In the genomic region with DNA sequence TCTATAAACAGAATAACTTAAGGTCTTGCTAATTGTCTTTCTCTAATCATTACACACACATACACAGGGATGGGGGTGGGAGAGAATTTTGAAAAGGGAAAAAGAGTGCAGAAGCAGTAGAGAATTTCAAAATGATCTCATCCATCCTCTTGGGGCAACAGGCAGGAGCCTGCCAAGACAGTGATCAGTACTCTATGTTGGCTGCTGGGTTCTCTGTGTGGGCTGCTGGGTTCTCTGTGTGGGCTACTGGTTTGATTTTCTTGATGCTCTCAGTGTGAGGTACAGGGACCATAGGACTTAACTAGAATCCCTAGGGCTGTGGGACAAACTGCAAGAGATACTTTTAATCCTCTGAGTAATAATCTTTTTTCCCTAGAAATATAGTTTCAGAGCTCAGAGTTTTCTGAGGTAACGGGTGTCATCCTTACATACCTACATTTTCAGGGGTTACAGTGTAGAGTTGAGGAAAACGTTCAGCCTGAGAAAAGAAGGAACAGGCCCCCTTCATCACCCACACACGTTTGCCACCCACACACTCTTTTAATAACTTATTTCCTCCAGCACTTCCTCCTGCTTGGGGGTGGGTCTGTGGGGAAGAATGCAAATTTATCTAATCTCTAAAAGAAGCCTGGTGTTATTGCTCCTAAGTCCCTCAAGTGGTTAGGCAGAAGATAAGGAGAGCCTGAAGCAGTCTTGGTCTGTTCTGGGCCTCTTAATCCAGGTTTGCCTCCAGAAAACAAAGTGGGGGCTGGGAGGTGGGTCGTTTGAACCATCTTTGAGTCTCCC, we compare ENCODE assay signal across 10 mouse cellular contexts.
DNase-seq lines count a peak whose midpoint lies in the region; ATAC-seq lines count a peak whose summit lies in the region.
"Had no signal": no experiment of that assay in that cellular context is flagged by ENCODE, and none has a peak within 500 bp of the region (broad histone marks: within the 10 kb centered on the region; RNA-seq: fewer than 3 reads in every experiment).

No protein-coding gene starts in this region.

- intact Hi-C loops in heart, postnatal 25 days (cut with DNase I) = no loop called here

- peaks cover 16% of the 10 kb centered on the region for H3K4me1 ChIP-seq in heart, embryonic 10.5 days
- H3K4me1 ChIP-seq in liver, embryonic 16.5 days (ENCODE audit: control insufficient read depth, low read depth, low read length) = peaks cover 10% of the 10 kb centered on the region

- ATAC-seq in liver, embryonic 16.5 days (ENCODE audit: low read depth) = peak; percentile 66

- WGBS in heart, embryonic 10.5 days = 21% methylated on average over 4 of the region's 4 CpGs
- WGBS in liver, embryonic 16.5 days (ENCODE audit: insufficient replicate concordance) = 8% methylated on average over 4 of the region's 4 CpGs

- no peak for DNase-seq in heart, embryonic 10.5 days (ENCODE audit: low spot score)
- DNase-seq in heart, postnatal 25 days (ENCODE audit: low spot score) = no peak
- peak; percentile 33 for DNase-seq in 416B (ENCODE audit: low read depth)
- peak; percentile 30 for DNase-seq in fat pad, adult 2 months (ENCODE audit: extremely low read depth, low read depth, low spot score)
- DNase-seq in layer of hippocampus, postnatal 14 days (ENCODE audit: low spot score in 2 of 2) = no peak
- DNase-seq in adrenal gland, adult 8-10 months = no peak
- no peak for DNase-seq in adrenal gland, postnatal 25 days
- DNase-seq: kidney, postnatal 25 days had no signal

- 0 out of 2 replicates have a peak overlapping the region, but pooled peaks have one; percentile 42 for H3K27ac ChIP-seq in heart, embryonic 10.5 days
- H3K27ac ChIP-seq in liver, embryonic 16.5 days (ENCODE audit: low read length) = no peak overlapping the region
- H3K27ac ChIP-seq: hindbrain, embryonic 10.5 days had no signal

- no peaks in the 10 kb centered on the region for H3K27me3 ChIP-seq in heart, embryonic 10.5 days (ENCODE audit: insufficient read depth, poor library complexity, severe bottlenecking)
- no peaks in the 10 kb centered on the region for H3K27me3 ChIP-seq in liver, embryonic 16.5 days (ENCODE audit: control insufficient read depth, insufficient read depth, low read depth, low read length)

- no peak overlapping the region for H3K4me3 ChIP-seq in heart, embryonic 10.5 days
- H3K4me3 ChIP-seq in liver, embryonic 16.5 days (ENCODE audit: low read depth, low read length) = no peak overlapping the region
- H3K4me3 ChIP-seq: hindbrain, embryonic 10.5 days had no signal

- H3K9me3 ChIP-seq in heart, embryonic 10.5 days = no peaks in the 10 kb centered on the region
- H3K9me3 ChIP-seq in liver, embryonic 16.5 days (replicated peaks; ENCODE audit: control insufficient read depth, low read length) = no peaks in the 10 kb centered on the region
- H3K9me3 ChIP-seq: hindbrain, embryonic 10.5 days had no signal

- H3K4me2 ChIP-seq in liver, embryonic 16.5 days (ENCODE audit: low read depth, low read length) = no peak overlapping the region

- no peak overlapping the region for H3K9ac ChIP-seq in liver, embryonic 16.5 days (ENCODE audit: low read depth, low read length)

- no peaks in the 10 kb centered on the region for H3K36me3 ChIP-seq in heart, embryonic 10.5 days
- H3K36me3 ChIP-seq in liver, embryonic 16.5 days (ENCODE audit: control insufficient read depth, insufficient read depth) = no peaks in the 10 kb centered on the region
- H3K36me3 ChIP-seq: hindbrain, embryonic 10.5 days had no signal

Comparison
In these comparisons a context has a peak if more than half of its experiments do, and no peak if none do; other contexts are left out.
1. DNase-seq: peak in 416B (single experiment) and fat pad, adult 2 months (single experiment); none in heart, embryonic 10.5 days (single experiment), heart, postnatal 25 days (single experiment), layer of hippocampus, postnatal 14 days (0 of 2), adrenal gland, adult 8-10 months (single experiment) and adrenal gland, postnatal 25 days (single experiment).